Mouse (Mus musculus): Measurements from ENCODE around the gene Tmprss12. TPM values are rescaled to one million over a fixed set of nuclear protein-coding genes. Genes with fewer than 3 reads are reported as not detected.
A peak's percentile ranks its signal among the peaks of the same experiment; 100 is the strongest.
"Not testable (repeated sequence)": the region's sequence is repeated elsewhere in the genome, so short reads cannot be mapped to it uniquely, and the experiment has no call there.

Tmprss12 gene
- total and polyA plus RNA-seq, 2 experiments from 2014 or later = not detected

DNA sequence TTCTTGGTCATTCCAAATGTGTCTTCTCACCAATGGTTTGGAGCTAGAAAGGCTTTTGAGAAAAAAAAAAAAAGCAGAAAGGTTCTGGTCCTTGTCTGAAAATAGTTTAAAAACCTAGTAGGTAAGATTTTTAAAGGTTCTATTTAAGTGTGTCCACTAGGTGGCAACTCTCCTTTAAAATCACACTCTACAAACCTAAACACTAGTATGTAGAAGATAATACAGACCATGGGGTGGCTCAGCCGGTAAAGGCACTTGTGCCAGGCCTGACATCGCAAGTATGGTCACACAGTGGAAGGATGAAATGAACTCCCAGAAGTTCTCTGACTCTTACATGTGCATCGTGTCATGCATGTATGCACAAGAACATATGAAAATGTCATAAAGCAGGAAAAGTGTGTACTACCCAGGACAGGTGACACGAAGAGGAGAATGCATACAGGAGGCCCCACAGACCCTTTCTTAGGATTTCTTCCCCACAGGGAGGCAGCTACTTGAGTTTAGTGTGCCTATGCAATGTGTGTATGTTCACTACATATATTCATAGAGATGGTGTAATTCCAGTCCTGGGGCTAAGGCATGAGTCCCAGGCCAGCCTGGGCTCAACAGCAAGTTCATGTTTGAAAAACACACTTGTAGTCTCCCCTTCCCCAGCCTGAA lies 17.3 kb upstream of the Tmprss12 start:
- peaks cover 16% of the 10 kb centered on the region for H3K36me3 ChIP-seq (ENCODE audit: insufficient read depth)
- H3K9me3 ChIP-seq (ENCODE audit: low read length) = no peaks in the 10 kb centered on the region
- H3K4me2 ChIP-seq (ENCODE audit: low read depth) = no peak overlapping the region
- peak; percentile 64 for TF ChIP-seq CTCF (IDR thresholded peaks at IDR 0.05; ENCODE audit: low read depth)
- ATAC-seq (peak; percentile 45; the same call in 1 of the 2 replicates), DNase-seq (peak; percentile 55)
- no peak overlapping the region for H3K4me3 ChIP-seq (ENCODE audit: low read depth, low read length)
- no peaks in the 10 kb centered on the region for H3K4me1 ChIP-seq (ENCODE audit: insufficient read depth)
- no peak overlapping the region for H3K9ac ChIP-seq
- no peaks in the 10 kb centered on the region for H3K27me3 ChIP-seq (ENCODE audit: insufficient read depth, low read length)
- WGBS = 14% methylated on average over 4 of the region's 4 CpGs
- no peak overlapping the region for H3K27ac ChIP-seq (ENCODE audit: low read depth, low read length)

DNA sequence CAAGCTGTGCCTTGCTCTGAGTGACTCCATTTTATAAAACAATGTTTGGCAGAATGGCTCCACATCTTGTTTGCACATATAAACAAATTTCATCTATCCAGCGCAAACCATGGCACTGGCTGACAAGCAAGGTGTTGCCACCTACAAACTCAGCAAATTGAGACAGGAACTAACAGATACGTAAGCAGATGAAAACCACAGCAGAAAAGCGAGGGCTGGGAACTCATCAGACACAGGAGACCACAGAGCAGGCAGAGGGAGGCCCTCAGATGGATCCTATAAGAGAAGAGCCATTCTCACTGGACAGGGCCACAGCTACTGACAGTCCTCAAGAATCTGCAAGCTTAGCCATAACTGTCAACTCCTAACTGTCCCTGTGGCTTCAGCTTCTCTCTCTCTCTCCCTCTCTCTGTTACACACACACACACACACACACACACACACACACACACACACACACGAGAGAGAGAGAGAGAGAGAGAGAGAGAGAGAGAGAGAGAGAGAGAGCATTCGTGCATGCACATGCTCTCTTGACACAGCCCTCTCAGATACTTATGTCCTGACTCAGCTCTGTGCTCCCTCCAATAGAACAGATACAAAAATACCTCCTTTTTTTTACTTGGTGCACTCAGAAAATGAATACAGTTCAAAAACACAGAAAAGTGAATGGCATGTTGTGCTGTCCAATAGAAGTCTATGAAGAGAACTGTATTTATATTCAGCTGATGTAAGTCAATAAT lies 14.9 kb upstream of the Tmprss12 start:
- no peaks in the 10 kb centered on the region for H3K27me3 ChIP-seq (ENCODE audit: insufficient read depth, low read length)
- WGBS = 74% methylated on average over 4 of the region's 5 CpGs
- no peak for DNase-seq
- H3K4me2 ChIP-seq (ENCODE audit: low read depth) = no peak overlapping the region
- H3K36me3 ChIP-seq (ENCODE audit: insufficient read depth) = peaks cover 5% of the 10 kb centered on the region
- H3K9ac ChIP-seq = no peak overlapping the region
- H3K4me1 ChIP-seq (ENCODE audit: insufficient read depth) = no peaks in the 10 kb centered on the region
- H3K9me3 ChIP-seq (ENCODE audit: low read length) = no peaks in the 10 kb centered on the region
- H3K4me3 ChIP-seq (ENCODE audit: low read depth, low read length) = no peak overlapping the region
- H3K27ac ChIP-seq (ENCODE audit: low read depth, low read length) = no peak overlapping the region
- no peak for TF ChIP-seq CTCF (IDR thresholded peaks at IDR 0.05; ENCODE audit: low read depth)
- no peak for ATAC-seq

DNA sequence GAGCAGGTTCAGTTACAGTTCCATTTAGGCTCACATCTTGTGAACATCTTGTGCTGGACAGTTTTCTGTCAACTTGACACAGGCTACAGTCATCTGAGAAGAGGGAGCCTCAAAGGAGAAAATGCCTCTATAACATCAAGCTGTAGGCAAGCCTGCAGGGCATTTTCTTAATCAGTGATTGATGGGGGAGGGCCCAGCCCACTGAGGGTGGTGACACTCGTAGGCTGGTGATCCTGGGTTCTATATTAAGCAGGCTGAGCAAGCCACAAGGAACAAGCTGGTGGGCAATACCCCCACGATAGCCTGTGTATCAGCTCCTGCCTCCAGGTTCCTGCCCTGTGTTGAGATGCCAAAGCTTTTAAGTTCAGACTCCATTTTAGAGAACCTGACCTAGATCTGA lies 11.7 kb upstream of the Tmprss12 start:
- Histone ChIP-seq H3K36me3 (ENCODE audit: insufficient read depth) (no peaks in the 10 kb centered on the region), H3K4me1 (ENCODE audit: insufficient read depth) (no peaks in the 10 kb centered on the region), H3K4me3 (ENCODE audit: low read depth, low read length) (no peak overlapping the region), H3K4me2 (ENCODE audit: low read depth) (no peak overlapping the region), H3K27me3 (ENCODE audit: insufficient read depth, low read length) (no peaks in the 10 kb centered on the region), H3K9me3 (ENCODE audit: low read length) (no peaks in the 10 kb centered on the region), H3K9ac (no peak overlapping the region), H3K27ac (ENCODE audit: low read depth, low read length) (no peak overlapping the region)
- TF ChIP-seq CTCF (IDR thresholded peaks at IDR 0.05; ENCODE audit: low read depth) = no peak
- ATAC-seq = no peak
- DNase-seq = no peak
- 80% methylated on average over 2 of the region's 2 CpGs for WGBS

DNA sequence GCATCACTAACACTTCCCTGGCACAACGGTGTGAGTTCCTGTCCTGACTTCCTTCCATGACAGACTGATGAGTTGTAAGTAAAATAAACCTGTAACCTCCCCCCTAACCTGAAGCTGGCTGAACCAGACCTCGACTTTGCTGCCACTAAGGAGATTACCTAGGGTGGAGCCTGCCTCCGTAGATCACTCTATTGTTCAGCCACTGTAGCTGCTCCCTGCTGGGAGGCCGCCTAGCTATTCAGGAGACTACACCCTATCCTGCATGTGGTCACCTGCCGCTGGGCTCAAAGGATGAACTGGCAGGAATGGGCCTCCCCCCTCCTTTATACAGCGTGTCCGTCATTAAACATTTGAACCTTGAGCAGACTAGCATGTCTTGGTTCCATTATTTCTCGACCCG lies 10.9 kb upstream of the Tmprss12 start:
- Histone ChIP-seq H3K36me3 (ENCODE audit: insufficient read depth) (no peaks in the 10 kb centered on the region), H3K4me3 (ENCODE audit: low read depth, low read length) (no peak overlapping the region), H3K9ac (no peak overlapping the region), H3K4me1 (ENCODE audit: insufficient read depth) (no peaks in the 10 kb centered on the region), H3K9me3 (ENCODE audit: low read length) (no peaks in the 10 kb centered on the region), H3K4me2 (ENCODE audit: low read depth) (no peak overlapping the region), H3K27me3 (ENCODE audit: insufficient read depth, low read length) (no peaks in the 10 kb centered on the region), H3K27ac (ENCODE audit: low read depth, low read length) (no peak overlapping the region)
- ATAC-seq = no peak
- 11% methylated on average over 9 of the region's 9 CpGs for WGBS
- no peak for TF ChIP-seq CTCF (IDR thresholded peaks at IDR 0.05; ENCODE audit: low read depth)
- DNase-seq = no peak

DNA sequence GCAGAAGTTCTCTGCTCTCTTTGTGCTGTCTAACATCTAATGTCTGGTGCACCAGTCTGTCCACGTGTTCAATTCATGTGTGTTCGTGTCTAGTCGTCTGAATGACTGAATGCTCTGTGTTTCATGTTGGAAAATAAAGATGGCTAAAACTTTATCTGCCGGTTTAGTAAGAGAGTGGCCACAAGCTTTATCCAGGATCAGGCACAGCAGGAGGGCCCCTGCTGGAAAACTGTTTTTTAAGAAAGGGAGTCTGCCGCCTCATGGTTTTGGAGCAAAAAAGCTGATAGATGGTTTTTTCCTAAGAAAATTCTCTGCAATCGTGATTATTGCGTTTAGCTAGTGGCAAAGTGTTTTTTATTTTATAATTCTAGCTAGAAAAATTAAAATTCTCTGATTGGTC lies 10.0 kb upstream of the Tmprss12 start:
- not testable (repeated sequence) for H3K9me3 ChIP-seq (ENCODE audit: low read length); H3K4me1 ChIP-seq (ENCODE audit: insufficient read depth); ATAC-seq; H3K36me3 ChIP-seq (ENCODE audit: insufficient read depth); DNase-seq; H3K27me3 ChIP-seq (ENCODE audit: insufficient read depth, low read length); H3K9ac ChIP-seq; H3K27ac ChIP-seq (ENCODE audit: low read depth, low read length); H3K4me2 ChIP-seq (ENCODE audit: low read depth); H3K4me3 ChIP-seq (ENCODE audit: low read depth, low read length)
- 20% methylated on average over 7 of the region's 7 CpGs for WGBS

DNA sequence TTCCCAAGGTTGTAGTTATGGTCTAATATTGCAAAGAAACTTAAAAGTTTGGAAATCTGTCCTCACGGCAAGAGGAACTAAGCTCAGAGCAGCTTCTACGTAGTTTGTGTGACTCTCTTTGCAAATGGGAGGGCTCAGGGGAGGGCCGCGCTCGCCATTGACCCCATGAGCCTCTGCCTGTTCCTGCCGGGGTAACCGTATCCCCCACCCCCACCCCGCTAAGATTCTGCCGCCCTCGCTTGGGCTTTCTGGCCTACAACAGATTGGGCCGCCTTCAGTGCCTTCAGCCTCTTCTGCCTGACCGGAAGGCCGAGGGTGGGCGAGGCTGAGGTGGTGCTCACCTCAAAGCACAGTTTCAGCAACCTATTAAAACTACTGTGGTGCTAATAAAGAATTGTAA lies 9.2 kb upstream of the Tmprss12 start:
- 63% methylated on average over 14 of the region's 14 CpGs for WGBS
- TF ChIP-seq CTCF (IDR thresholded peaks at IDR 0.05; ENCODE audit: low read depth) = no peak
- Histone ChIP-seq H3K36me3 (ENCODE audit: insufficient read depth) (no peaks in the 10 kb centered on the region), H3K27me3 (ENCODE audit: insufficient read depth, low read length) (no peaks in the 10 kb centered on the region), H3K9ac (no peak overlapping the region), H3K4me2 (ENCODE audit: low read depth) (no peak overlapping the region), H3K4me3 (ENCODE audit: low read depth, low read length) (no peak overlapping the region), H3K4me1 (ENCODE audit: insufficient read depth) (no peaks in the 10 kb centered on the region), H3K27ac (ENCODE audit: low read depth, low read length) (no peak overlapping the region), H3K9me3 (ENCODE audit: low read length) (no peaks in the 10 kb centered on the region)
- DNase-seq = no peak
- no peak for ATAC-seq

DNA sequence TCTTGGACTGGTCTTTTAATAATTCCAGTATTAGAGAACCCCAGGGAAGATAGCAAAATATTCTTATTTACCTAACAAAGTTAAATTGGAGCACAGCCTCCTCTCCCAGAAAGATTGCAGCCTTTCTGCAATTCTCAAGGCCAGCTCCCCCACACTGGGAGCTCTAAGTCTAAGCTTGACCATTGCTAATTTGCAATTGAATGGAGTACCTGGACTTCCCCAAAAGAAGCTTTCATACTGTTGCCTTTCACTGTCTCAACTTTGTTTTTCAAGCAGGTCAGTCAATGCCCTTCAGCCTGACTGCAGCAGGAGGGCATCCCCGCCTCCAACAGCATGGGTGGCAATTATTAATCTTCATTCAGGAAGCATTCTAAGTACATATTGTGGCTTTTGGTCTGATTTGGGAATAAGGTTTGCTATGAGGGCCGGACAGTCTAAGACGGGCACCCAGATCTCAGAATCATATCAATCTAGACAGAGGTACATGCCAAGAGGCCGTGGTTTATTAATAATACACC lies 6.8 kb upstream of the Tmprss12 start:
- H3K27ac ChIP-seq (ENCODE audit: low read depth, low read length); H3K27me3 ChIP-seq (ENCODE audit: insufficient read depth, low read length); H3K9ac ChIP-seq; H3K4me2 ChIP-seq (ENCODE audit: low read depth); ATAC-seq; H3K9me3 ChIP-seq (ENCODE audit: low read length); H3K4me3 ChIP-seq (ENCODE audit: low read depth, low read length); H3K4me1 ChIP-seq (ENCODE audit: insufficient read depth); DNase-seq; H3K36me3 ChIP-seq (ENCODE audit: insufficient read depth): not testable (repeated sequence)
- WGBS = 88% methylated on average over 4 of the region's 4 CpGs
